8 mouse cellular contexts compared by ENCODE assay signal in genomic region chr16:10541598-10541930, GRCm38 (mm10). TPM values are rescaled to one million over a fixed set of nuclear protein-coding genes. Genes with fewer than 3 reads are reported as not detected.
DNase-seq lines count a peak whose midpoint lies in the region; ATAC-seq and TF ChIP-seq lines count a peak whose summit lies in the region.

No protein-coding gene starts in this region.

- ATAC-seq in megakaryocyte-erythroid progenitor cell, adult 5-6 weeks (replicated peaks; ENCODE audit: low FRiP score, low TSS enrichment, poor library complexity, severe bottlenecking), result no peak

- TF ChIP-seq POLR2A in brain, embryonic 14.5 days (IDR thresholded peaks at IDR 0.05; ENCODE audit: borderline replicate concordance, extremely low read depth, insufficient read depth, insufficient read length, poor library complexity, severe bottlenecking), result no peak

- H3K9me3 ChIP-seq in heart, embryonic 10.5 days, result no peaks in the 10 kb centered on the region

- peak overlapping the region; percentile 93 for H3K27ac ChIP-seq in heart, embryonic 10.5 days

- no peaks in the 10 kb centered on the region; the same call in 1 of the 2 replicates for H3K36me3 ChIP-seq in heart, embryonic 10.5 days

- no peak for TF ChIP-seq CTCF in brain, embryonic 14.5 days (IDR thresholded peaks at IDR 0.05; ENCODE audit: borderline replicate concordance, extremely low read depth, insufficient read depth, insufficient read length)

- peak; percentile 25 for DNase-seq in adrenal gland, postnatal 10 days
- no peak for DNase-seq in adrenal gland, adult 8-10 months
- peak; percentile 50 for DNase-seq in brain, embryonic 14.5 days (ENCODE audit: low read depth)
- no peak for DNase-seq in heart, embryonic 10.5 days (ENCODE audit: low spot score)
- DNase-seq in kidney, adult 9 months, result peak; percentile 37
- DNase-seq in lung, postnatal 4 days, result peak; percentile 33 to 36
- DNase-seq in frontal cortex, adult 2 months (ENCODE audit: extremely low spot score in 1 of 2, low spot score in 1 of 2), result no peak

- H3K4me1 ChIP-seq in heart, embryonic 10.5 days, result peaks cover 38% of the 10 kb centered on the region

- no peaks in the 10 kb centered on the region for H3K27me3 ChIP-seq in heart, embryonic 10.5 days (ENCODE audit: insufficient read depth, poor library complexity, severe bottlenecking)

- peak overlapping the region; percentile 88 for H3K4me3 ChIP-seq in heart, embryonic 10.5 days

- 34% methylated on average over 7 of the region's 7 CpGs for WGBS in heart, embryonic 10.5 days

RNA-seq across cellular contexts. Expression of gene Dexi, which starts 1.3 kb away (rescaled TPM):
- total RNA-seq in adrenal gland, postnatal 10 days (2021), result 10 to 100 TPM; 16.3 to 18.0 TPM
- total RNA-seq in adrenal gland, adult 8-10 months (2022), result 10 to 100 TPM; 21.3 to 29.9 (median 25.9) TPM
- polyA plus RNA-seq in brain, embryonic 14.5 days (2012; rRNA removed), result 36.2 and 50.3 TPM in 2 replicates
- polyA plus RNA-seq in heart, embryonic 10.5 days (2016; fragmentation: Nextera tagmentation; extraction: Ambion mirVana), result 11.9 and 13.8 TPM in 2 replicates
- total RNA-seq in megakaryocyte-erythroid progenitor cell, adult 5-6 weeks (2014; fragmentation: Nextera tagmentation), result 12.5 and 13.2 TPM in 2 replicates
- 1.8 and 3.2 TPM in 2 replicates for total RNA-seq in megakaryocyte-erythroid progenitor cell, adult 5-6 weeks (2017)
- polyA plus RNA-seq in frontal cortex, adult 2 months (2012; rRNA removed), result 65.7 and 77.7 TPM in 2 replicates

RNA-seq across cellular contexts. Expression of gene Clec16a, which starts 3.6 kb away (rescaled TPM):
- total RNA-seq in adrenal gland, postnatal 10 days (2021), result 10 to 100 TPM; 35.0 to 35.7 TPM
- 10 to 100 TPM; 37.2 to 55.9 (median 51.3) TPM for total RNA-seq in adrenal gland, adult 8-10 months (2022)
- 27.8 and 39.3 TPM in 2 replicates for polyA plus RNA-seq in brain, embryonic 14.5 days (2012; rRNA removed)
- 24.5 and 27.3 TPM in 2 replicates for polyA plus RNA-seq in heart, embryonic 10.5 days (2016; fragmentation: Nextera tagmentation; extraction: Ambion mirVana)
- 13.2 and 20.9 TPM in 2 replicates for total RNA-seq in megakaryocyte-erythroid progenitor cell, adult 5-6 weeks (2014; fragmentation: Nextera tagmentation)
- 6.3 and 13.6 TPM in 2 replicates for total RNA-seq in megakaryocyte-erythroid progenitor cell, adult 5-6 weeks (2017)
- polyA plus RNA-seq in frontal cortex, adult 2 months (2012; rRNA removed), result 44.2 and 48.6 TPM in 2 replicates

Comparison
In these comparisons a context has a peak if more than half of its experiments do, and no peak if none do; other contexts are left out.
1. DNase-seq: peak in adrenal gland, postnatal 10 days (single experiment), brain, embryonic 14.5 days (single experiment), kidney, adult 9 months (single experiment) and lung, postnatal 4 days (2 of 2); none in adrenal gland, adult 8-10 months (single experiment), heart, embryonic 10.5 days (single experiment) and frontal cortex, adult 2 months (0 of 2).